Mouse (Mus musculus) embryonic facial prominence, embryonic 12.5 days (tissue): ENCODE results near the gene Lgr5. TPM values are rescaled to one million over a fixed set of nuclear protein-coding genes. Genes with fewer than 3 reads are reported as not detected.

Experiments used
- ATAC-seq: fragments of 200-750 bp; cut with Nextera tagmentation; 2 replicates; pipeline ENCODE4 v1.8.0; 2017; ENCODE audit not compliant: insufficient number of reproducible peaks, insufficient read depth, low FRiP score, low TSS enrichment
- H3K27ac ChIP-seq: fragments of 300-500 bp; sonication (generic); 2 replicates; pipeline ENCODE4 v1.5.1; 2016; ENCODE audit warnings: mild to moderate bottlenecking
- H3K27me3 ChIP-seq: fragments of 300-500 bp; sonication (generic); 2 replicates; pipeline ENCODE4 v1.6.1; 2016; ENCODE audit warnings: mild to moderate bottlenecking, moderate library complexity
- H3K36me3 ChIP-seq: fragments of 300-500 bp; sonication (generic); 2 replicates; pipeline ENCODE4 v1.6.1; 2016; ENCODE audit warnings: mild to moderate bottlenecking
- H3K4me1 ChIP-seq: fragments of 300-500 bp; sonication (generic); 2 replicates; pipeline ENCODE4 v1.6.1; 2016
- H3K4me2 ChIP-seq: fragments of 300-500 bp; sonication (generic); replicated peaks from 2 replicates; pipeline ENCODE4 v1.6.1; 2016; ENCODE audit warnings: mild to moderate bottlenecking, moderate library complexity
- H3K4me3 ChIP-seq: fragments of 300-500 bp; sonication (generic); 2 replicates; pipeline ENCODE4 v1.5.1; 2016; ENCODE audit warnings: mild to moderate bottlenecking
- H3K9ac ChIP-seq: fragments of 300-500 bp; sonication (generic); 2 replicates; pipeline ENCODE4 v1.6.1; 2016; ENCODE audit warnings: mild to moderate bottlenecking, moderate library complexity
- H3K9me3 ChIP-seq: fragments of 300-500 bp; sonication (generic); 2 replicates; pipeline ENCODE4 v1.6.1; 2016; ENCODE audit warnings: mild to moderate bottlenecking, moderate library complexity
- WGBS: fragments of 180-500 bp; shearing (Covaris S2); methylation state at CpG from one replicate; pipeline ENCODE4 v1.1.7; 2016; 5-methylcytosine and 5-hydroxymethylcytosine counted together
- polyA plus RNA-seq: library from polyadenylated mRNA; unstranded; fragments of >200 nt; fragmentation: Nextera tagmentation; extraction: Ambion mirVana; gene quantifications from 2 replicates; pipeline ENCODE4 v1.2.1, GENCODE M21; 2016

The Lgr5 gene
- polyA plus RNA-seq, 1 experiment from 2014 or later = 22.1 TPM

DNA sequence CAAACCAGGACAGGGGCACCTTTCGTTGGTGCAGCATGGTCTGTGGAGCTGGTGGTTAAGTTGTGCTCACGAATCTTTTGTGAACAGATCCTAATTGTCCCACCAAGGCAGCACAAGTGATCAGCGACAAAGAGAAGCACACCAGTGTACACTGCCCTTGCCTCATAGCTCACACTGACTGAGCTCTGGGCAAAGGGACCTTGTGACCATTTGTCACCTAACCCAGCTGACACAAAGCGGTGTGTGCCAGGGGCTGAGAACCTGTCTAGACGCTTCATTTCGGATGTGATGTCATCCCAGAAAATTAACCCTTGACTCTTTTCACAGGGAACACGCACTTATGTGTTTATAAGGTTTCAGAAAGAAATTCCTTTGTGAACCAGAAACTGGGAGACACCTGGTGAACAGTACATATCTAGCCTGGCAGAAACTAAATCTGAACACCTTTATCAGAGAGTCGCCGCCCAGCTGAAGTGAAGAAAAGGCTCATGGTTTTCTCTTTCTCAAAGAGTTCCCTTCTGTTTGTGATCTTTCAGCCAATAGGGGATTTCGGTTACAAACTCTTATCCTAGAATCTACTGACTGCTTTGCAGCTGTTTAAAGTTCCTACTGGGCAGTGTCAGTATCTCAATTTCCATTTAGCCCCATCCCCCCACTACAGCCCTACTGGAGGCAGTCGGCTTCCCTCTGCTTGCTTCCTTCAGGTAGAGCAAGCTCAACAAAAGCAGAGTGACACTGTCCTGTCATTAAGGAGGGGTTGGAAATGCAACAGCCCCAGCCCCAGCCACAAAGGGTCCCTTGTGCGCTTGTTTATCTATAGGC, 94.4 kb downstream of the Lgr5 start:
- H3K27ac ChIP-seq = no peak overlapping the region

DNA sequence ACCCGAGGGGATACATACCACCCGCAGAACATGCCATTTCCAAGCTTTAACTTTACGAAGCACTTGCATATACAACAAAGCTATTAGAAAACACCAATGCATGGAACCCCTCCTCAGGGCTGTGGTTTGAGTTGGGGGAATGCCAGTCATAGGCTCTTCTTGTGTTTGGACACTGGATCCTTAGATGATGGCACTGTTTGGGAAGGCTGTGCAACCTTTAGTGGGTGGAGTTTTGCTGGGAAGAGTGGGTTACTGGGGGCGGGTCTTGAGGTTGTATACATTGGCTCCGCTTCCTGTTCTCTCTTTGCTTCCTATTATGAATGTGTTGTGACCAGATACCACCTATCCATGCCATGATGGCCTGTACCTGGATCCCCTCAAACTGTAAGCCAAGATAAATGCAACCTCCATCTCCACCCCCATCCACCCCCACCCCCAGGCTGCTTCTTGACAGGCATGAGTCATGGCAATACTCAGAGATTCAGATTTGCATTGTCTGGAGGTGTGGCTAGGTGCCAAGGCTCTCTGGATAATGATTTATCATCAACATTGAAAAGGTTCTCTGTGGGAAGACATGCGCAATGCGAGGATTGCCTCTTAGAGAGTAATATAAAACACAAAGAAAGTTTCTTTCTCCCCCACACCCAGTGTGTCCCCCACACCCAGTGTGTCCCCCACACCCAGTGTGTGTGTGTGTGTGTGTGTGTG, 95.6 kb downstream of the Lgr5 start:
- Histone ChIP-seq H3K4me2 (no peak overlapping the region), H3K27me3 (no peaks in the 10 kb centered on the region), H3K9ac (no peak overlapping the region), H3K4me3 (no peak overlapping the region), H3K27ac (no peak overlapping the region), H3K9me3 (no peaks in the 10 kb centered on the region), H3K36me3 (no peaks in the 10 kb centered on the region), H3K4me1 (peaks cover 15% of the 10 kb centered on the region)
- no peak for ATAC-seq
- 87% methylated on average over 7 of the region's 7 CpGs for WGBS

More for the DNA sequence above, 94.4 kb downstream of the Lgr5 start:
- 0 out of 2 replicates have a peak overlapping the region, but pooled peaks have one; percentile 2 for H3K4me3 ChIP-seq
- H3K9ac ChIP-seq = no peak overlapping the region
- H3K9me3 ChIP-seq = no peaks in the 10 kb centered on the region
- H3K36me3 ChIP-seq = no peaks in the 10 kb centered on the region
- peaks cover 15% of the 10 kb centered on the region for H3K4me1 ChIP-seq
- no peak for ATAC-seq
- H3K27me3 ChIP-seq = no peaks in the 10 kb centered on the region
- WGBS = 29% methylated on average over 12 of the region's 12 CpGs
- peak overlapping the region; percentile 40 for H3K4me2 ChIP-seq

DNA sequence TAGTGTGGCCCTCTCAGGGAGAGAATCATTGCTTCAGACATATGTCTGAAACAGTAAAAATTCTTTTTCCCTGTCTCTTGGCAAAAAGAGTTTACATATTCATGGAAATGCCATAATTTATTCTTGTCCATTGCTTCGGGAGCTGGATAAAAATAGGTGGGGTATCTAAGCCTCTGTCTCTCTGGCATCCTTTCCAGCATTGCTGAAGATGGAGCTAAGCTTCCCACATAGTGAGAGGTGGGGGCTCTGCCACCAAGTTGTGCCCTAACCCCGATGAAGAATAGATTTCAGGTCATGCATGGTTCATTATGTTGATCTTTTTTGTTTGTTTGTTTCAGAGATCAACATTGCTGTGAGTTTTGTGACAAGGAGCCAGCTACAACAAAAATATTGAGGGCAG, 102.0 kb downstream of the Lgr5 start:
- Histone ChIP-seq H3K9ac (no peak overlapping the region), H3K27ac (no peak overlapping the region)

DNA sequence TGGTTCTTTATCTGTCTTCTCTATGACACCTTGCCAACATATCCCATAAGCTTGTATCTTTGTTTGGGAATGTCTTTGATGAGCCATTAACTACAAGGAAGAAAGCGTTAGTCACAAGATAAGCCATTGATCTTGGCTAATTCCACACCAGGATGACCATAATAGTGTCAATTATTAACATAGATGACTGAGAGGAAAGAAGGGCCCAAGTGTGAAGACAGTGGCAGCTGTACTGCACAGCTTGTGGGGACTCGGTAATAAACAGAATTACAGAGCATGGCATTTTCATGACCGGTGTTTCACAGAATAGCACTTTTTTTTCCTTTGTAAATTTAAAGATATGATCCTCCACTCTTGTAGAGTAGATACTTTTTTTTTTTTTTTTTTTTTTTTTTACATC, 102.9 kb downstream of the Lgr5 start:
- no peak overlapping the region for H3K4me2 ChIP-seq
- H3K9ac ChIP-seq = no peak overlapping the region
- no peak overlapping the region for H3K4me3 ChIP-seq
- no peak overlapping the region for H3K27ac ChIP-seq
- no peaks in the 10 kb centered on the region for H3K9me3 ChIP-seq
- WGBS = 85% methylated on average over 3 of the region's 3 CpGs
- no peaks in the 10 kb centered on the region for H3K4me1 ChIP-seq
- H3K27me3 ChIP-seq = no peaks in the 10 kb centered on the region
- no peak for ATAC-seq
- H3K36me3 ChIP-seq = no peaks in the 10 kb centered on the region

More for the DNA sequence above, 102.0 kb downstream of the Lgr5 start:
- no peak for ATAC-seq
- Histone ChIP-seq H3K4me3 (no peak overlapping the region), H3K9me3 (no peaks in the 10 kb centered on the region), H3K4me2 (no peak overlapping the region), H3K36me3 (no peaks in the 10 kb centered on the region), H3K4me1 (no peaks in the 10 kb centered on the region), H3K27me3 (no peaks in the 10 kb centered on the region)
- 81% methylated on average over 2 of the region's 2 CpGs for WGBS

DNA sequence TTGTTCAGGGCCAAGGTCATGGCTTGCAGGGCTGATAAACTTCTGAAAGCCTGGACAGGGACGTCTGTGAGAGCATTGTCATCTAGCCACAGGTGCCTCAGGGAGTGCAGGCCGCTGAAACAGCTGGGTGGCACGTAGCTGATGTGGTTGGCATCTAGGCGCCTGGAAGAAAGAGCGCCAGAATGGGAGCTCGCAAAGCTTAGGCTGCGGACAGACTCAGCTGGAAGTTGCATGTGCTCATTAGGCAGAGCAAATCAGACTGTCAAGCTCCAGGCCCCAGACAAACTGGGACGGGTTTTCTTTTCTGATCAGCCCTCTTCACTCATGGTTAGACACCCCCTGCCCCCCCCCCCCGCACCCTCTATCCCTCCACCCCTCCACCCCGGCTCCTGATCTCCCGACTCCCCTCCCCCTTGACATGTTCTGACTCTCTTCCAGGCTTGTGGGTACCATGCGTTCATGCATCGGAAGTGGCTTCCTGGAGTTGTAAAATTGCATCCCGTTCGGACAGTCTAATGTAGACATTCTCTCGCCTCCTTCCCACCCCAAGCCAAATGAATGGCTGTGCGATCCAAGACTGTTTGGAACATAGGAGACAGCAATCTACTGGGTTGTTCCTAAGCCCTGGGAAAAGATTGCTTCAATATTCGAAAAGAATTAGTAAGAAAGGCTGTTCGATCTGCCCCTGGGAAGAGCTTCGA, 109.0 kb downstream of the Lgr5 start:
- WGBS = 11% methylated on average over 20 of the region's 20 CpGs
- Histone ChIP-seq H3K9ac (no peak overlapping the region; the same call in 1 of the 2 replicates), H3K36me3 (no peaks in the 10 kb centered on the region), H3K4me2 (peak overlapping the region; percentile 49), H3K27ac (no peak overlapping the region), H3K27me3 (no peaks in the 10 kb centered on the region), H3K4me1 (peaks cover 6% of the 10 kb centered on the region; the same call in 1 of the 2 replicates), H3K9me3 (no peaks in the 10 kb centered on the region), H3K4me3 (peak overlapping the region; percentile 19)
- ATAC-seq = peak; percentile 63; the same call in 1 of the 2 replicates

DNA sequence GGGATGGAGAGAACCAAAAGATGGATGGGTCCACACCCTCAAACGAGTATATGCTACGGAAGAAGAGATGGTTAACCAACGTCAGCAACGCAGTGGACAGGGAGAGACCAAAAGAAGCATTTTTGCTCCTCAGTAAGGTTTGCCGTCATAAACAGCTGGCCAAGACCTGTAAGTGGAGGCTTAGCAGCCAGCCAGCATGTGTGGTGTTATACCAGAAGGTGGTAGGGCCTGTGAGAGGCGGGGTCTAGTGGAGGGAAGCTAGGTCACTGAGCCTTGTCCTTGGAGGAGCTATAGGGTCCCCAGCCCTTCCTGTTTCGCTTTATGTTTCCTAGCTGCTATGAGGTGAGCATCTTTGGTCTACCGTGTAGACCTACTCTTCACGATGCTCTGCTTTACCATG, 111.1 kb downstream of the Lgr5 start:
- Histone ChIP-seq H3K4me3 (no peak overlapping the region), H3K9ac (no peak overlapping the region), H3K9me3 (no peaks in the 10 kb centered on the region), H3K4me2 (no peak overlapping the region), H3K4me1 (peaks cover 6% of the 10 kb centered on the region; the same call in 1 of the 2 replicates), H3K27ac (no peak overlapping the region), H3K27me3 (peaks cover 3% of the 10 kb centered on the region; the same call in 1 of the 2 replicates), H3K36me3 (no peaks in the 10 kb centered on the region)
- ATAC-seq = no peak
- WGBS = 92% methylated on average over 9 of the region's 9 CpGs

DNA sequence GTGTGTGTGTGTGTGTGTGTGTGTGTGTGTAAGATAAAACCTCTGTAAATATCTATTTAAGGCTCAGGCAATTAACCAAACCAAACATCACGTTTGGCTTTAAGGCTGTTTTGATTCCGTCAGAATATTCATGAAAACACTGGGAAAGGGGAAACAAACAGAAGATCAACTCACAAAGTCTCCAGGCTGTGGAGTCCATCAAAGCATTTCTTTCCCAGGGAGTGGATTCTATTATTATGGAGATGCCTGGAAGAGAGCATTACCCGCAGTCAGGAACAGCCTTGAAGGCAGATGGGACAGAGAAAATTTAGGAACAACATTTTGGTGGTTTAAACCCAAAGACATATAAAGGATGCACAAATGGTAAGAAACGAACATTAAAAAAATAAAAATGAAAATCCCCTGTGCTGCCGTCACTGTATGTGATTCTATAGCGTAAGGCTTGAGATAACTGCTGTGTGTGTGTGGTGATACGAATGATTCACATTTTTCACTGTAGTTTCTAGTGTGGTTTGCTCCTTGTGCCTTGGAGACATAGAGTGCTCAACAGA, 112.5 kb downstream of the Lgr5 start:
- Histone ChIP-seq H3K4me1 (peaks cover 6% of the 10 kb centered on the region; the same call in 1 of the 2 replicates), H3K9me3 (no peaks in the 10 kb centered on the region), H3K4me2 (no peak overlapping the region), H3K27me3 (peaks cover 3% of the 10 kb centered on the region; the same call in 1 of the 2 replicates), H3K27ac (no peak overlapping the region), H3K36me3 (no peaks in the 10 kb centered on the region), H3K9ac (no peak overlapping the region), H3K4me3 (no peak overlapping the region)
- 68% methylated on average over 7 of the region's 7 CpGs for WGBS
- no peak for ATAC-seq

DNA sequence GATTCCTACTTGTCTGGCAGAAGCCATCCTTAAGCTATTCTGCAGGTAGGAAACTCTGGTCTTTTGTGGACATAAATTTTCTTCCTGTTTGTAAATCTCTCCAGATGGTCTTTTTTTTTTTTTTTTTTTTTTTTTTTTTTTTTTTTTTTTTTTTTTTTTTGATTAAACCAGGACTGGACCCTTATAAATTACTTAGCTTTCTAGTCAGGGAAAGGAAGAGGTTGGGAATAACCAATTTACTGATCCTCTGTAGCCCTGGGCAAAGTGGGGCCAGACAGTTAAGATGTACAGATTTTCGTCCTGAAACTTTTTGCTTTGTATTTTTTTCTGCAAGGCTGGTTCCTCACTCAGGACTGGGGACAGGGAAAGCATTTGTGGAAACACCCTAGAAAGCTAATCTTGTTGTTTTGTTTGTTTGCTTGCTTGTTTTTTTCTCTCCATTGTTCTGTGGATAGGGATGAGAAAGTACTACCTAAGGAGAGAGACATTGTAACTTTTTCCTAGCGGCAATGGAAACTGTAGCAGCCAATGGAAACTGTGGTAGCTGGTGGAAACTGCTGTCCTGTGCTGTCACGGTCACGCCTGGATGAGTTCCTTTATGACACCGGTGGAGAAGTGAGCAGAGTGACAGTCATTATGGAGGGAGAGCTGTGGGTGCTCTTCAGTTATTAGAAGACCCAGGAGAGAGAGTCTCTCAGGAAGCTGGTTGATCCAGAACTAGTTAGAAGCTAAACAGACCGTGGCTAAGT, 114.2 kb downstream of the Lgr5 start:
- Histone ChIP-seq H3K27me3 (peaks cover 3% of the 10 kb centered on the region; the same call in 1 of the 2 replicates), H3K36me3 (no peaks in the 10 kb centered on the region), H3K9me3 (no peaks in the 10 kb centered on the region), H3K9ac (no peak overlapping the region), H3K4me2 (no peak overlapping the region), H3K27ac (no peak overlapping the region), H3K4me1 (peaks cover 3% of the 10 kb centered on the region; the same call in 1 of the 2 replicates), H3K4me3 (no peak overlapping the region)
- WGBS = 77% methylated on average over 6 of the region's 6 CpGs
- no peak for ATAC-seq

DNA sequence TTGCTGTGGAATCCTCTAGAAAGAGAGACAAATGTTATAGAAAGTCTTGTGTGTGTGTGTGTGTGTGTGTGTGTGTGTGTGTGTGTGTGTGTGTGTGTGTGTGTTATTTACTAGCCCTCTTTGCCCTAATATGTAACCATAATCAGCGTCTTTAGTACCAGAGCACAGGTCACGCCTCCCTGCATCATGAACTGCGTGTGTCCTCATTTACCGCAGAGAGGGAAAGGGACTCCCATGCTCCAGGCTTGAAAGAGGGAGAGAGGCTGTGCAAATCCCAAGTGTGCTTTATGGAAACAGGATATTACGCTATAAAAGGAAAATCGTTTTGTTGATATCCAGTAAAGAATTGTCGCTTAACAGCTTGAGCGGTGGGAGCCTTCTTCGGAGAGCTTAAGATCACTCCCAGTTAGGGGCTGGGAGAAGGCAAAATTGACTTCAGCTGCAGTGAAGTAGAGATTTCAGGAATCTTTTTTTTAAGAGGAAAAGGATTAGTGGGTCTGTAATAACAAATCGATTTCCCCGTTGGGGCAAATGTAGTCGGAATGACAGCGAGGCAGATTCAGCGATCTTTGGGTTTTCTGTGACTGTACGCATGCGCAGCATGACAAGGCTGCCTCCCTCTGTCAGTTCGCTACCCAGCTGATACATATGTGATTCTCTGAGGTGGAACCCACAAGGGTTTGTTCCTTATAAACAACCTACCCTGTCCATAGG, 116.8 kb downstream of the Lgr5 start:
- Histone ChIP-seq H3K9me3 (no peaks in the 10 kb centered on the region), H3K27ac (no peak overlapping the region), H3K4me2 (peak overlapping the region; percentile 37), H3K4me3 (peak overlapping the region; percentile 21), H3K9ac (no peak overlapping the region), H3K36me3 (no peaks in the 10 kb centered on the region), H3K4me1 (no peaks in the 10 kb centered on the region), H3K27me3 (peaks cover 3% of the 10 kb centered on the region; the same call in 1 of the 2 replicates)
- 37% methylated on average over 17 of the region's 17 CpGs for WGBS
- no peak for ATAC-seq

DNA sequence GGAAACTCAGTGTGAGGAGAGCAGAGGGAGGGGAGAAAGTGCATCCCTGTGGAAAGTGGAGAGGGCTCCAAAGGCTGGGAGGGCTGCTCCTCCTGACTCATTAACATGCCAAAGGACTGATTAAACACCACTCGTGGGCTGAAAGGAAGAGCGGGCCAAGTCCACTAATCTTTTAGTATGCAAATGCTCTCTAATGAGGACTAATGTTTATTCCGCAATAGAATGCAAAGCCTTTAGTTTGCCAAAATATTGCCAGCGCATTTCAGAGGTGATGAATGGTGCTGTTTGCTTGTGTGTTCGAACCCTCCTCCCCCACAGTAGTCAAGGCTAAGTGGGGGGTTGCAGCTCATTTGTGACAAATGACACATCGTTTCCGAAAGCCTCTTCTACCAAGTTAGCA, 118.5 kb downstream of the Lgr5 start:
- Histone ChIP-seq H3K27me3 (peaks cover 3% of the 10 kb centered on the region; the same call in 1 of the 2 replicates), H3K4me1 (no peaks in the 10 kb centered on the region), H3K4me3 (no peak overlapping the region), H3K4me2 (no peak overlapping the region), H3K9ac (no peak overlapping the region), H3K36me3 (no peaks in the 10 kb centered on the region), H3K27ac (no peak overlapping the region), H3K9me3 (no peaks in the 10 kb centered on the region)
- no peak for ATAC-seq
- WGBS = 31% methylated on average over 7 of the region's 7 CpGs
